Mouse (Mus musculus) megakaryocyte, embryonic 14.5 days (primary cell): ENCODE measurements around the gene Map3k4. TPM values are rescaled to one million over a fixed set of nuclear protein-coding genes. Genes with fewer than 3 reads are reported as not detected.
A peak's percentile ranks its signal among the peaks of the same experiment; 100 is the strongest.

ENCODE experiments used
- H3K27me3 ChIP-seq: replicated peaks from 2 replicates; pipeline ENCODE3; 2012; ENCODE audit warnings: inconsistent platforms
- H3K36me3 ChIP-seq: replicated peaks from 2 replicates; pipeline ENCODE3; 2012; ENCODE audit warnings: low read length, inconsistent platforms, mixed read lengths
- H3K4me1 ChIP-seq: 2 replicates; pipeline ENCODE4 v1.6.1; 2012; ENCODE audit warnings: inconsistent platforms
- H3K4me3 ChIP-seq: replicated peaks from 2 replicates; pipeline ENCODE3; 2012; ENCODE audit warnings: moderate library complexity, mild to moderate bottlenecking, inconsistent platforms
- H3K9me3 ChIP-seq: 2 replicates; pipeline ENCODE4 v1.6.1; 2012; ENCODE audit warnings: inconsistent platforms
- FLI1 ChIP-seq: IDR thresholded peaks from 2 replicates; pipeline ENCODE4 v1.6.1; 2012; ENCODE audit warnings: low read length, inconsistent platforms, mixed read lengths
- GATA1 ChIP-seq: IDR thresholded peaks from 3 replicates; pipeline ENCODE4 v1.6.1; 2012; ENCODE audit warnings: mixed read lengths, low read length, inconsistent platforms, borderline replicate concordance
- polyA plus RNA-seq: library from polyadenylated mRNA; stranded (reverse); fragments of >175 nt; gene quantifications from 2 replicates; pipeline ENCODE4 v1.2.3, GENCODE M21; 2012; ENCODE audit warnings: low replicate concordance; ENCODE audit not compliant: insufficient read depth

Gene Map3k4
- polyA plus RNA-seq, 1 experiment: 4.9 TPM

DNA sequence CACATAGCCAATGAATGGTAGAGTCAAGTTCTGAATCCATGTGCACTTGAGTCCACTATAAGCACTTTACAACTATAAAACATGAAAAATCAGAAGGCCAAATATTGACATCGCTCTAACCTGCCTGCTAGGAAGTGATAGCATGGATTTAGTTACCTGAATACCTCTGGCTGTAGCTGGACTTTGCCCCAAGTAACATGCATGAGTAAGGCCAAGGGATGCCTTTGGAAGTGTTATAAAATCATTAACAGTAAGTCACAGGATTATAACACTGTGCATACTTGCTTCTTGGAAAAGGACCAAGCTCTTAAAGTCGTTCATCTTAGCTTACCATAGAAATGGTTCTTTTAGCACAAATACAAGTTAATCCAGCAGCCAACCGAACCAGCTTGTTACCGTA lies 18.6 kb upstream of the Map3k4 start:
- Histone ChIP-seq H3K4me3 (no peak overlapping the region), H3K36me3 (no peaks in the 10 kb centered on the region), H3K27me3 (peaks cover 11% of the 10 kb centered on the region), H3K4me1 (no peaks in the 10 kb centered on the region), H3K9me3 (peaks cover 16% of the 10 kb centered on the region)
- TF ChIP-seq FLI1 (no peak), GATA1 (no peak)

DNA sequence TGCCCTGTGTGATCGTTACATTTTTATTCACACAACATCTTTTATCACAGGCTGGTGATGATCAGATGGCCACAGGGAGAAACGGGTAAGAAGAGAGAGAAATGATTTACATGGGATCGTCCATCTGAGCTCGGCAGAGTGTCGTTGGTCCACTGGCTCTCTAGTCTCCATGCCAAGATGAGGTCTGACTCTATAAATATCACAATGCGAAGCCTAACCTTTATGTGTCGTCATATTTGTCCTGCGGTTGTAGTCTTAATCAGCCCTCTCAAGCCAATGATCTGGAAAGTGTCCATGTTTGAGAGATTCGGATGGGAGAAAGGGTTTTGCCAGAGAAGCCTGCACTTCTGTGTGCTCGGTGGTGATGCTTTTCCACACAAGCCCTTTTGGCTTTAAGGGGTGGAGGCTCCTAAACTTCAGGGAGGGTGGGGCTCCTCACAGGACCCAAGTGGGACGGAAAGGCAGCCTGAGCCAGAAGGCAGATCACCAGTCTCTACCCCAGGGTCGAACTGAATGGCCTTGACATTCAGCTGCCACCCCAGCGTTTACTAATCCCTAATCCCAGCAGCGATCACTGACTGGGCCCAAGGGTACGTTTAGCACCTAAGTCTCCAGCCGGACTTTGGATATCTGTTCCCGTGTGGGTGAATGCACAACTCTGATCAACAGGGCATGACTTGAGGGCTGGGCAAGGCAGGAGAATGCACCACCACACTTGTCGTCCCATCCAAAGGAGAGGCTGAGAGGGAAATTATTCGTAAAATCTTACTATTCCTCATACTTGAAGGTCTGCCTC lies 17.7 kb upstream of the Map3k4 start:
- TF ChIP-seq GATA1 (no peak), FLI1 (no peak)
- H3K4me3 ChIP-seq: no peak overlapping the region
- no peaks in the 10 kb centered on the region for H3K4me1 ChIP-seq
- no peaks in the 10 kb centered on the region for H3K36me3 ChIP-seq
- H3K27me3 ChIP-seq: peaks cover 9% of the 10 kb centered on the region
- H3K9me3 ChIP-seq: peaks cover 16% of the 10 kb centered on the region

DNA sequence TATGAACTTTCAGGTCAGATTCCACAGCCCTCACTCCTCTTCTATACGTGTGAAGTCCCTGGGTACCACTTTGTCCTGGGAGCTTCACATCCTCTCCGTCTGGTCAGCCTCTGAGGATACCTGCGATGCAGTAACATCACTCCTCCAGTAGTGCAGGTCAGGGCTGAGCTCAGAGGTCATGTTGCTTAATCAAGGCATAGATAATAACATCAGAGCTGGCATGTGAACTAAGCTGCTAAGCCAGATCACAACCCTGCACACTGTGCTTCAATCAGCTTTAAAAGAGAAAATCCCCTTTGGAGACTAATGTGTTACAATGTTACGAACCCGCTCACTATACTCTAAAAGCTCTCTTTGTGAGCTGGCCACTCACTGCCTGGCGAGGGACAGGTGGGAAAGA lies 16.5 kb upstream of the Map3k4 start:
- TF ChIP-seq GATA1 (no peak), FLI1 (no peak)
- peaks cover 13% of the 10 kb centered on the region for H3K9me3 ChIP-seq

DNA sequence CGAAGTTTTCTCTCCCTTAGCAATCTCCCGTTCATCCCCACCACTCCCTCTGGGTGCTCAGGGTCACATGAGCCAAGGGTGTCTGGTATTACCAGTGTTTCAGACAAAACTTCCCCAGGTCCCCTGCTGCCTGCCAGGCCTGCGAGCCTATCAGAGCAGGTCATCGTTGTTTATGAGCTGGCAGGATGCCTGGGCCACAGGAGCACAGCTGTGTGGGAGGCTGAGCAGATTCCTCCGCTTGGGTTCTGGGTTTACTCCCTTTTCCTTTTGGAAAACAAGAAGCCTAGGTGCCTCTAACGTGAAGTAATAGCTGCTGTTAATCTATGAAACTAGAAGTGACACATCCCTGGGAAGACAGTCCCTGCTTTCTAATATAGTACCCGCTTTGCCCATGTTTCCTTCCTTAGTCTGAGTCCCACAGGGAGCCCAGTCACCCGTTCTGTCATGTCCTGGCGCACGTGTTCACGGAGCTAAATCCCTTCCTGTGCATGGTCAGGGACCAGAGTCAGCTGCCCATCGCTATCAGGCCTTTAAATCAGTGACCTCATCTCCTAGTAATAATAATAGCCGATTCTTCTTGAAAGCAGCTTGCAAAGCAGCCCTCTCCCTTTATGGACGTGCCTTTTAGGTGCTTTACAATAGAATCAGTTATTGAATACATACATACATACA lies 9.4 kb upstream of the Map3k4 start:
- Histone ChIP-seq H3K36me3 (no peaks in the 10 kb centered on the region), H3K4me1 (peaks cover 15% of the 10 kb centered on the region), H3K4me3 (no peak overlapping the region), H3K9me3 (no peaks in the 10 kb centered on the region), H3K27me3 (peaks cover 18% of the 10 kb centered on the region)
- TF ChIP-seq GATA1 (no peak), FLI1 (no peak)

More for the DNA sequence above, 16.5 kb upstream of the Map3k4 start:
- Histone ChIP-seq H3K4me3 (no peak overlapping the region), H3K36me3 (no peaks in the 10 kb centered on the region), H3K27me3 (peaks cover 12% of the 10 kb centered on the region), H3K4me1 (no peaks in the 10 kb centered on the region)

DNA sequence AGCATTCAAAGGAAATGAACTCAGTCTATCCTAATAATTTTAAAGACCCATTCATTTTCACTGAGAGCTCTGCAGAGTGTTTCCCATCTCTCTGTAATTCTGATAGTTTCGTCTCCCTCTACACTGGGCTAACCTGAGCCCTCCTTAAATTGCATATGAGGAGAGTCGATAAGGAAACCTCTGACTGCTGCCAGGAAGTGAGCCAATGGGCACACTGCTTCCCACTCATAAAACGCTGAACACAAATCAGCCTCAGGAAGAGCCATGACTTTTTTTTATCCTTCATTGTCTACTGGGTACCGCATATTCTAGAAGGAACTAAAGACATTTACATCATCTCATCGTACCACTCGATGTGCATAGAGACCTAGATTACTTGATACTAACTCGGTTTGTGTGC lies 1.2 kb upstream of the Map3k4 start:
- H3K36me3 ChIP-seq: peaks cover 3% of the 10 kb centered on the region
- no peak overlapping the region for H3K4me3 ChIP-seq

DNA sequence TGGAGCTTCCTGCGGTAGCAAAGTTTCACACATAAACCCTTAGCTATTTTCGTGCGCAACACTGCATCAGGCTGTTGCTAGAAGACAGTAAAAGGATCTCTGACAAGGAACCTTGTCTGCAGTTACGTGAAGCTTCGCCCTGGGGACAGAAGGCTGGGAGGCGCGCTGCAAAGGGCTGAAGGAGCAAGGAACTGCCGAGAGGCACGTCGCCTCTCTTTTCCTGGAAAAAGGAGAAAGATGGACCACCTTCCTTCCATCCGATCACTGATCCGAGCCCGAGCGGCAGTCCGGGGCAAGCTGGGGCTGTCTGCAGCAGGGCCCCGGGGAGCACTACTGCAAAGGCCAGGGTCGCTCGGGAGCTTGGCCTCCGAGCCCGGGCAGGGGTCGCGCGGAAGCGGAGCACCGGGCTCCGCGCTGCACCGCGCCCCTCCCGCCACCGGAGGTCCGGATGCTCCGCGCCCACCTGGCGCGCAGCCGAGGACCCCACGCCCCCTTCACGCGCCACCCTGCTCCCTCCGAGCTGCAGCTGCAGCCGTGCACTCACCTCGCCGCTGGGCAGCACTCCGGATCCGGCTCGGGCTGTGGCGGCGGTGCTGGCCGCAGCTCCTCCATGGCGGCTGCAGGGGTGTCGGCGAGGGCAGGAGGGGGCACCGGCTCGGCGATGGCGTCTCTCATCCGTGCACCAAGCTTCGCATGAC lies 493 bp downstream of the Map3k4 start:
- H3K4me1 ChIP-seq: peaks cover 55% of the 10 kb centered on the region
- peak overlapping the region; percentile 99 for H3K4me3 ChIP-seq
- peaks cover 3% of the 10 kb centered on the region for H3K36me3 ChIP-seq
- H3K9me3 ChIP-seq: no peaks in the 10 kb centered on the region
- no peaks in the 10 kb centered on the region for H3K27me3 ChIP-seq
- TF ChIP-seq GATA1 (no peak), FLI1 (no peak)

More for the DNA sequence above, 1.2 kb upstream of the Map3k4 start:
- Histone ChIP-seq H3K4me1 (peaks cover 54% of the 10 kb centered on the region), H3K9me3 (no peaks in the 10 kb centered on the region), H3K27me3 (peaks cover 2% of the 10 kb centered on the region)
- TF ChIP-seq FLI1 (no peak), GATA1 (no peak)

DNA sequence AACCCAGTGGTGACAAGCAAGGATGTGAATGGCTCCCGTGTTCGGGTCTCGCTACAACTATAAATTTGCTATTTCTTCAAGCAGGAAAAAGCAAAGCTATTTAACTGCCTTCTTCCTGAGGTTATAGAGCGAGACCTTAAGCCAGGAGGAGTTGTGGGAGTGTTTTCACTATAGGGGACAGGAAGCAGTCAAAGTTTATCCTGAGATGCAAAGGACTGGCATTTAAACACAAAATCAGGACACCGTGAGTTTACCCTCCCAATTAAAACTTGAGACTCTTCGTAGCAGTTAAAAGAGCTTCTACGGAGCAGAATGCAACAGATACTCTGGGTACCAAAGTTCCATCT lies 1.0 kb downstream of the Map3k4 start:
- no peaks in the 10 kb centered on the region for H3K27me3 ChIP-seq
- peaks cover 55% of the 10 kb centered on the region for H3K4me1 ChIP-seq
- H3K9me3 ChIP-seq: no peaks in the 10 kb centered on the region
- peak overlapping the region; percentile 99 for H3K4me3 ChIP-seq
- TF ChIP-seq GATA1: no peak
- TF ChIP-seq FLI1: no peak
- peaks cover 3% of the 10 kb centered on the region for H3K36me3 ChIP-seq

DNA sequence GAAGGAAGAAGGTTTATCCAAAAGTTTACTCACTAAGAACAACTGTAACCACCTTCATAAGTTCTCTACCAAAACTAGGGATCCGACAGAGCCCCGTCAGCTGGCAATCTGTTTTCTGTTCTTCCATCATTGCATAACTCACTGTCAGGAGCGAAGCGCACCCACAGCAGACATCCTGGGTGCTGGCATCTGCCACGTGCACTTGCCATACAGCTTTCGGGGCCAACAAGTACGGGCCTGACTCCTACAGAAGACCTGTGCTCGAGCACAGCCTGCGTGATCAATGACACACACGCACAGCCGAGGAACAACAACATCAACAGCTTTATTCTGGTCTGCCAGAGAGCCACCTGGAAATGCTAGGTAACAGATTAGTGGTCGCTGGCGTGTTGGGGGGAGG lies 2.3 kb downstream of the Map3k4 start:
- Histone ChIP-seq H3K4me1 (peaks cover 59% of the 10 kb centered on the region), H3K4me3 (peak overlapping the region; percentile 3), H3K27me3 (no peaks in the 10 kb centered on the region), H3K9me3 (no peaks in the 10 kb centered on the region), H3K36me3 (peaks cover 3% of the 10 kb centered on the region)
- TF ChIP-seq FLI1 (no peak), GATA1 (no peak)

DNA sequence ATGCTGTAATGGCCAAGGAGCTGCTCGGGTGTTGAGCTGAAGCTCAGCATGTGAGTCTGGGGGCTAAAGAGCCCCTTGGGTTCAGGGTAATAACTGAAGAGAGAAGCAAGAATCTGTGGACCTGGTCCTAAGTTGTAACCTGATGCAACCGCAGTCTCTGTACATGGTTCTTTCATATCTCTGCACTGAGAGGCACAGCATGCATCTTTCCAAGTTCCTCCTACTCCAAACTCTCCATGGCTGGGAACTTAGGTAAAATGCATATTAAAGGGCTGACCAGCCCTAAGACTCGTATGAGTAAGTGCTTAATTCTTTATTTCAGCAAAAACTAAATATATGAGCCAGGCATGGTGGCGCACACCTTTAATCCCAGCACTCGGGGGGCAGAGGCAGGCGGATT lies 6.3 kb downstream of the Map3k4 start:
- TF ChIP-seq GATA1 (no peak), FLI1 (no peak)
- H3K4me1 ChIP-seq: peaks cover 64% of the 10 kb centered on the region
- H3K9me3 ChIP-seq: no peaks in the 10 kb centered on the region
- H3K27me3 ChIP-seq: no peaks in the 10 kb centered on the region
- H3K4me3 ChIP-seq: no peak overlapping the region
- peaks cover 3% of the 10 kb centered on the region for H3K36me3 ChIP-seq

DNA sequence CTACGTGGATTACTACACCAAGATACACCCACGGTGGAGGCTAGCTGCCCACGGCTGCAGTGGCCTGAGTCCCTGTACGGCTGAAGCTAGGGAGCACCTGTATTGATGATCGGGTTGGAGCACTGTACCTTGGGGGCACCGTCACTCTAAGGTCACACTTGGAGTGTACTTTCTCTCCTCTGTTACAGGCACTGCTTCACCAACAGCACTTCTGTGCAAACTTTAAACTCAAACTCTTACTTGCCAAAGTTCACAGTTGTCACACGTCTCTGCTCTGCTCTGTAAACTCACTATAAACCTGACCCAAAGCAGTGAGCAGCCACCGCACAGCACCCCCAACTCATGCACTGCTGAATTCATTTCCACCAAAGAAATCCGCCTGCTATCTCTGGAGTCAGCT lies 9.1 kb downstream of the Map3k4 start:
- Histone ChIP-seq H3K36me3 (no peaks in the 10 kb centered on the region), H3K9me3 (no peaks in the 10 kb centered on the region), H3K4me3 (peak overlapping the region; percentile 7), H3K27me3 (no peaks in the 10 kb centered on the region), H3K4me1 (peaks cover 49% of the 10 kb centered on the region)
- no peak for TF ChIP-seq FLI1
- no peak for TF ChIP-seq GATA1
